Mouse (Mus musculus) heart, postnatal 4 days (tissue): Measurements from ENCODE around the gene Rad51. TPM values are rescaled to one million over a fixed set of nuclear protein-coding genes. Genes with fewer than 3 reads are reported as not detected.

Experiments used
- DNase-seq: peaks from one replicate; pipeline ENCODE4 v3.0.0; 2021
- total RNA-seq, 2 experiments: library from RNA; stranded (reverse); gene quantifications; 2 replicates each; pipeline ENCODE4 v1.2.3; 2021

Gene Rad51
- 10 to 100 TPM; 16.7 to 18.4 TPM for total RNA-seq

GRCm38 (mm10) chr2:119112438-119113112 is at the start of gene Rad51:
TSS of gene Rad51 (plus strand) at chr2:119112793.
- DNase-seq, result peak; percentile 86

GRCm38 (mm10) chr2:119072397-119072796 is 40.2 kb upstream of the Rad51 start:
- DNase-seq, result no peak

- DNase-seq, result no peak
Measured at GRCm38 (mm10) chr2:119086156-119086555, 26.4 kb upstream of the Rad51 start.

DNA sequence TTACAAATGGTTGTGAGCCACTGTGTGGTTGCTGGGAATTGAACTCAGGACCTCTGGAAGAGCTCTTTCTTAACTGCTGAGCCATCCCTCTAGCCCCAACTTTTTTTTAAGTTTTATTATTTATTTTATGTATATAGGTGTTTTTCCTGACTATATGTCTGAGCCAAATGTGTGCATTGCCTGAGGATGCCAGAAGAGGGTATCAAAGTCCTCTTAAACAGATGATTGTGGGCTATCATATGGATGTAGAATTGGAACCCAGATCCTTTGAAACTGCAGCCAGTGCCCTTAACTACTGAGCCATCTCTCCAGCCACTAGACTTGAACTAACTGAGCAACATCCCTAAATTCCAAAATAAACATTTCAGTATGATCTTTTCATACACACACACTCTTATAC is 11.0 kb upstream of the Rad51 start:
- DNase-seq, result no peak

DNA sequence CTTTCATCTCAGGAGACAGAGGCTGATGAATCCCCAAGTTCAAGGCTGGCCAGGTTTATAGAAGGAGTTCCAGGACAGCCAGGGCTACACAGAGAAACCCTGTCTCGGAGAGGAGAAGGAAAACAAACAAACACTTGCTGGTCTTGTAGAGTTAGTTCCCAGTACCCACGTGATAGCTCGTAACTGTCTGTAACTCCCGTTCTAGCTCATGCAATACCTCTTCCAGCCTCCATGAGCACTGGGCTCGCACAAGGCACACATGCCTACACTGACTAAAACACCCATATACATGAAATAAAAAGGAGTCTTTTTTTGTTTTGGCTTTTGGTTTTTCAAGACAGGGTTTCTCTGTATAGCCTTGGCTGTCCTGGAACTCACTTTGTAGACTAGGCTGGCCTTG is 6.0 kb upstream of the Rad51 start:
- DNase-seq, result no peak

DNA sequence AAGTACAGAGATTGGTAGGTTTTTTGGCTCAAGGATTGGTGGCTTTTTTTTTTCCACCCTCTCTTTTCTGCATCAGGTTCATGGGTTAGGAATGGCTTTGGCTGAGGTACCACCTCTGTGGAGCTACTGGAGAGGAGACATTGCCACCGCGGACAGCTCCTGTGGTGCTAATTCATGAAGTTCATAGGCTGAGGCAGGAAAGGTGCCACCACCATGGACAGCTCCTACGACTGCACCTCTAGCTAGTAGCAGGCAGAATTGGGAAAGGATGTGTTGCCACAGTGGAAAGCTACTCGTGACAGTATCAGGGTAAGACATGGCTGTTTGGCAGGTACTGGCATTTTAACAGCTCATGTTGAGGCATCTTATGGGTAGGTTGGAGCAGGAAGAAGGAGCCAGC is 4.0 kb upstream of the Rad51 start:
- peak; percentile 64 for DNase-seq

DNA sequence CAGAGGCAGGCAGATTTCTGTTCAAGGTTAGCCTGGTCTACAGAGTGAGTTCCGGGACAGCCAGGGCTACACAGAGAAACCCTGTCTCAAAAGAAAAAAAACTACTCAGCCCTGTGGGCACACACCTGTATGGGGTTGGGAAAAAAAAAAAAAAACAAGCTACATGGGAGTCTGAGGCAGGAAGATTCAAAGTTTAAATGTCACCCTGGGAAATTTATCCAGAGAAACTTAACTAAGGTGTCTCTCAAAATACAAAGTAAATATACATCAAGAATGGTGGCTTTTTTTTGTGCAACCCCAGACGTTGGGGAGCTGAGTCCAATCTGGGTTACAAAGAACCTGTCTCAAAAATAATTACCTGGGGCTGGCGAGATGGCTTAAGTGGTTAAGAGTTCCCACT is 1.5 kb upstream of the Rad51 start:
- DNase-seq, result no peak

- DNase-seq, result no peak
Measured at GRCm38 (mm10) chr2:119113121-119113925, 730 bp downstream of the Rad51 start.

DNA sequence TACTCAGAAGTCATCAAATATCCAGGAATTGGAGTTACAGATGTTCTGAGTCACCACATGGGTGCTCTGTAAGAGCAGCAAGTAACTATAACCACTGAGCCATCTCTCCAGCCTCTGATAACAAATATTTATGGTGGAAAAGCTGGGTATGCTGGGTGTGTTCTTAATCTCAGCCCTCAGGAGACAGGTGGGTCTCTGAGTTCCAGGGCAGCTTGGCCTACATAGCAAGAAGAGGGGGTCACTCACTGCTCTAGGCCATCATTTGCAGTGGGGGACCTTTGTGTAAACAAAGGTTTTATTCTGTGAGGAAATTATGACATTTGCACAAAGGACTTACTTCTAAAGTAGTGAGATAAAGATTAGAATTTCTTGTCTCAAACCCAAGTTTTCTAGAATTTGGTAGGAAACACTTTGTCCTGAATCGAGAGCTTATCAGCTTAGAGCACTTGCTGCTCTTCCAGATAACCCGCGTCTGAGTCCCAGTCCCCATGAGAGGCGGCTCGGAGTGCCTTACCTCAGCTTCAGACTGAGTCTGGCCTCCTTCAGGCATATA is 23.8 kb downstream of the Rad51 start:
- DNase-seq, result no peak

DNA sequence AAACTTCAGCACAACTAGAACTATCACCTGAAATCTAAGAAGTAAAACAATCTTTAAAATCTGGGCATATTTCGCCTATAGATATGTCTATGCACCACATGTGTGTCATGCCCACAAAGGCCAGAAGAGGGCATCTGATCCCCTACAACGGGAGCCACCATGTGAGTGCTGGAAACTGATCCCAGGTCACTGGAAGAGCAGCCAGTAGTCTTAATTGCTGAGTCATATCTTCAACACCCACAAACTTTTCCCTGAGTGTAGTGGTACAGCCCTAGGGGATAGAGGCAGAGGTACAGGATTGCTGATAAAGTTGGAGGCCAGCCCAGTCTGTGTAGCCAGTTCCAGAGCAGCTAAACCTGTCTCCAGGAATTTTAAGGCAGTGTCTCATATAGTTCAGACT is 32.6 kb downstream of the Rad51 start:
- no peak for DNase-seq

DNA sequence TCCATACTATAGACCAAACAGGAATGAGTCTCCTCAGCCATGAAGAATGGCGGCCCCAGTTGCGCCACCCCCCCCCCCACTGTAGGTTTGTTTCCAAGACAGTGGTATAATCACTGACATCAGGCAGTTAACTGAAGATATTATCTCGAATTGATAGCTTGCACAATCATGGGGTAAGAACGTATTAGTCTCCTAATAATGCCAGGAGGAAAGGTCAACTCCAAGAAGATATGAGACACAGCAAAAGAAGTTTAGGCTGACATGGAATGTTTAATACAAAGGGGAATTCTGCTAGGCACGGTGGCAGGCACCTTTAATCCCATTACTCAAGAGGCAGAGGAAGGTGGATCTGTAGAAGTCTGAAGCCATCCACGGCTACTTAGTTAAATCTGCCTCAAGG is 33.8 kb downstream of the Rad51 start:
- DNase-seq, result no peak

- DNase-seq, result peak; percentile 49
Measured at GRCm38 (mm10) chr2:119147160-119147678, 34.6 kb downstream of the Rad51 start.

DNA sequence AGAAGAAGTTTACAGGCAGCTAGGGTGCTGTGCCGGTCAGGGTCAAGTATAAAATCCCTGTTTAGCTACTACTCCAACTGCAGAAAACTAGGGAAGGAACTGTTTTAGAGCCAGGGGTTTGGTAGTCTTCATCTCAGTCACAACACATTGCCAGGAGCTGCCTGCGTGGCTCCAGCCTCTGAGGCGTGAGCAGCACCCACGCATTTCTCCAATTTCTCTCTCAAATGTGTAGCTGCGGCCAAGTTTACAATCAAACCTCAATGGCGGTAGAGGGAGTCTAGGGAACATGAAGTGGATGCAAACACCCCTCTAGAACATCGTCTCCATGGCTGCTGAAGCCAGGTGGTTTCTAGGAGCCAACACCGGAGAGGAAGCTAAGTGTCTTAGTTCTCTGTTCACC is 35.2 kb downstream of the Rad51 start:
- DNase-seq, result no peak

- no peak for DNase-seq
Measured at GRCm38 (mm10) chr2:119152255-119152654, 39.7 kb downstream of the Rad51 start.

GRCm38 (mm10) chr2:119154683-119155082 is 42.1 kb downstream of the Rad51 start:
- no peak for DNase-seq

GRCm38 (mm10) chr2:119155388-119155787 is 42.8 kb downstream of the Rad51 start:
- DNase-seq, result no peak

DNA sequence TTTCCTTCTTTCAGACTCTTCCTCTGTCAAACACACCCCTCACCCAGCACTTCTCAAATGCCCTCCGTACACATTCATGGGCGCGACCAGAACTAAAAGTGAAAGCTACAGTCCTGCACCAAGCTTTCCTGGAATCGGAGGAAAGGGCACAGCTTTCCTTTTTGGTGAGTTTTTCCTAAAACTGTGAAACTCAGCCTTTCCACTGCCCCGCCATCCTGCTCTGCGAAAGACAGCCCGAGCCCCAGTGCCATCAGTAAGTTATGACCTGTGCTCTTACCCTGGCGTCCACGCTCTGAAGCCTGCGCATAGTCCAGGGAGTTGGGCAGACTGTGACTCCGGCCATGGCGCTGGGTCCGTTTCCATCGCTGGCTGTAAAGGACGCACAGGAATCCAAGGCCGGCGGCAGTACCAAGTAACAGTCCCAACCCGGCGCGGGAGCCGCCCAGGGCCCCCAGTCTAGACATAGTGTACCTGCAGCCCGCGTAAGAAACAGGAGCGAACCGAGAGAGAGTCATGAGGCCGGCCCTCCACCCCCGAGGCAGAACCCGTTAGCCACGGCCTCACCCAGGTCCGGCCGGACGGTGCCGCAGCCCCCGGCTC is 43.6 kb downstream of the Rad51 start:
- DNase-seq, result no peak

- peak; percentile 95 for DNase-seq
Measured at GRCm38 (mm10) chr2:119156681-119157572, 44.3 kb downstream of the Rad51 start, which contains the start of gene Rmdn3. TSS of gene Rmdn3 (minus strand) at chr2:119157034.

DNA sequence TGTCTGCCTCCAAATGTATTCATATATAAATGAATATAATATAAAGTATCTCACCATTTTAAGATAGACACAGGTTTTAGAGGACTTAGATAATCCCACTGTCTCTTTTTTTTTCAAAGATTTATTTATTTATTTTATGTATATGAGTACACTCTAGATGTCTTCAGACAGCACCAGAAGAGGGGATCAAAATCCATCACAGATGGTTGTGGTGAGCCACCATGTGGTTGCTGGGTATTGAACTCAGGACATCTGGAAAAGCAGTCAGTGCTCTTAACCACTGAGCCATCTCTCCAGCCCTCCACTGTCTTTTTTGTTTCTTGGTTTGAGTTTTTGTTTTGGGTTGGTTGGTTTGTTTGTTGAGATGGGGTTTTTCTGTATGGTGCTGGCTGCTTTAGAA is 45.2 kb downstream of the Rad51 start:
- DNase-seq, result no peak

DNA sequence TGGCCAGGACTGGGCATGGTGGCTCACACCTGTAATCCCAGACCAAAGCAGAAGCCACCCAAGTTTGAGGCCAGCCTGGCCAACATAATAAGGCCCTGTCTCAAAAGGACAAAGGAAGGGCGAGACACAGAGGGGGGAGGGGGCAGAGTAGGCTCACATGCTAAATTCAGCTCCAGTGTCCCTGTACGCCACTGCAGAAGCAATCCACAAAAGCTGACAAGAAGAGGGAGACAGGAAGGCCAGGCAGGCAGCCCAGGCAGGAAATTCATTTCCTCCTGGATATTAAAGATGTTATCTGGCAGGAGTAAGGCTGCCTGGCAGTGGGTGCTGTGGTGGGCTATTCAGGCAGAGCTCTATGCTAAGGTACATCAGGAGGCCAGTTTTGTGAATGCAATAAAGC is 48.7 kb downstream of the Rad51 start:
- peak; percentile 51 for DNase-seq

DNA sequence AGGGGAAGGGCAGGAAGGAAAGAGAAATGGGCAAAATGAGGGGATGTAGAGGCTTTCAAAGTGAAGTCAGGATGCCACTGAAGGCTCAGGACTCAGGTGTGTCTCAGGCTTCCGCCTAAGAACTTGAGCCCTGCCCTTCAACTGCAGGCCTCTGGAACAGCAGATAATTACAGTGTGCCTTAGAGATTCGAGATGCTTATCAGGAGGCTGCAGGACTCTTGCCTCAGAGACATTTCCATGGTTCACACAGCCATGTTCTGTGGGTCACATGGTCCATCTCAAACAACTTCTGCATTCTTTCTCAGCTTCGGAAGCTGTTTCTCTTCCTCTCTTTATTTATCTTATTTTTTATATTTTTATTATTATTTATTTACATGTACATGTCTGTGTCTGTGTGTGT is 50.5 kb downstream of the Rad51 start:
- DNase-seq, result no peak

DNA sequence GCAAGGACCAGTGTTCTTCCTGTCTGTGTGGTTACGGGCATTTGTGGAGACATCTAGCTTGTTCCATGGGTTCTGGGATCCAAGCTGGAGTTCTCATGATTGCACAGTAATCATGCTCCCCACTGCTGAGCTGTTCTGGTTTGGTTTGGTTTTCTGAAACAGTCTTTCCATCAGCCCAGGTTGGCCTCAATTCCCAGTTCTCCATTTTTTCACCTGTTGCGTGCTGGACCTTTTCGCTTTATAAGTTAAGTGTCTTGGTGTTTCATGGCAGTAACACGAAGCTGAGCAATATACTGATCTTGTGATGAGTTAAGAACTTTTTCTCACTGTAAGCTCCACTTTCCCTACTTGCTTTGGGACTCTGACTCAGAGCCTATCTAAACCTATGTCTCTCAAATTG is 51.4 kb downstream of the Rad51 start:
- no peak for DNase-seq
